Mouse (Mus musculus) olfactory bulb, adult 2 months (tissue): ENCODE measurements around the gene Armcx3. TPM values are rescaled to one million over a fixed set of nuclear protein-coding genes. Genes with fewer than 3 reads are reported as not detected.
A peak's percentile ranks its signal among the peaks of the same experiment; 100 is the strongest.

Experiments used
- H3K27ac ChIP-seq: fragments of 200-500 bp; 2 replicates; pipeline ENCODE4 v1.5.1; 2012; ENCODE audit warnings: low read depth, low read length; ENCODE audit not compliant: insufficient read depth
- H3K4me1 ChIP-seq: fragments of 200-500 bp; 2 replicates; pipeline ENCODE4 v1.6.1; 2012; ENCODE audit warnings: low read length; ENCODE audit not compliant: control insufficient read depth, insufficient read depth
- H3K4me3 ChIP-seq: fragments of 200-500 bp; 2 replicates; pipeline ENCODE4 v1.5.1; 2012; ENCODE audit warnings: mild to moderate bottlenecking, low read depth, low read length, moderate library complexity; ENCODE audit not compliant: insufficient read depth
- CTCF ChIP-seq: fragments of 200-500 bp; IDR thresholded peaks from 2 replicates; pipeline ENCODE4 v1.5.1; 2012; ENCODE audit warnings: low read depth, mild to moderate bottlenecking, low read length, moderate library complexity; ENCODE audit not compliant: insufficient read depth
- POLR2A ChIP-seq: fragments of 200-500 bp; IDR thresholded peaks from 2 replicates; pipeline ENCODE4 v1.6.1; 2012; ENCODE audit warnings: mild to moderate bottlenecking, low read depth, low read length, moderate library complexity; ENCODE audit not compliant: insufficient read depth
- WGBS: fragments of 180-500 bp; shearing (Covaris S2); methylation state at CpG from one replicate; pipeline ENCODE4 v1.1.7; 2018; 5-methylcytosine and 5-hydroxymethylcytosine counted together
- polyA plus RNA-seq: library from polyadenylated mRNA; stranded (reverse); fragments of >200 nt; gene quantifications from 2 replicates; pipeline ENCODE4 v1.2.4, GENCODE M21; 2012; ENCODE audit warnings: low replicate concordance; ENCODE audit not compliant: missing spikeins, insufficient read depth, insufficient read length

Armcx3 gene
- polyA plus RNA-seq, 1 experiment, result not detected

DNA sequence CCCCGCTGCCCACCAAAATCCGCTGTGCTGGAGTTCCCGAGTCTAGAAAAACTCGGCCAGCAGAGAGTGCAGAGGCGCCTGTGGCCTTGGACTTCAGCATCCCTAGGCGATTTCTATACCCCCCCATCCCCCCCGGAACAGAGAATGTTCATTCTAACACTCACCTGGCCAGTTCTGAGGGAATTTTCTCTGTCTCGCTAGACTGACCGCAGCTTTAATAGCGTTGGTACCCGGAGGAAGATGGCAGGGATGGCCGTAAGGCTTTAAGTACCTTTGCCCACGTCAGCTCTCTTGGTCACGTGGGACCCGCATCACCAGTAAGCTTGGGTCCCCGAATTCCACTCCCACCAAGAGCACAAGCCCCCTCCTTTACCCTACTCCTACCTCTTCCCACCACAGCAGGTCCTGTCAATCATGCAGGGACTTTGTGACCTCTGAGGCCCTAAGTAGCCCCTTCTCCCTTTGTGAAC is 52.4 kb downstream of the Armcx3 start, which contains the start of gene Armcx2:
TSS of gene Armcx2 (minus strand) at position 467 of the 470 bp plus-strand sequence.
- TF ChIP-seq CTCF, result no peak
- peak; percentile 39; the same call in 1 of the 2 replicates for TF ChIP-seq POLR2A
- Histone ChIP-seq H3K27ac (peak within 1 kb of the TSS; percentile 66), H3K4me3 (peak within 1 kb of the TSS; percentile 76), H3K4me1 (no peaks in the 10 kb centered on the region)
- WGBS, result 15% methylated on average over 16 of the region's 16 CpGs

Other genes starting within 250 kb of the Armcx3 start
- not detected in 2 replicates for gene Timm8a1, start 214.7 kb upstream of the Armcx3 start, polyA plus RNA-seq
- not detected in 2 replicates for gene Btk, start 173.0 kb upstream of the Armcx3 start, polyA plus RNA-seq
- gene Rpl36a, start 170.9 kb upstream of the Armcx3 start, polyA plus RNA-seq, result not detected in 2 replicates
- not detected in 2 replicates for gene Gla, start 155.5 kb upstream of the Armcx3 start, polyA plus RNA-seq
- not detected in 2 replicates for gene Hnrnph2, start 155.4 kb upstream of the Armcx3 start, polyA plus RNA-seq
- not detected in 2 replicates for gene Armcx4, start 70.1 kb upstream of the Armcx3 start, polyA plus RNA-seq
- gene Armcx1, start 38.6 kb upstream of the Armcx3 start, polyA plus RNA-seq, result not detected in 2 replicates
- gene Armcx6, start 5.2 kb upstream of the Armcx3 start, polyA plus RNA-seq, result not detected in 2 replicates
- gene Armcx2, start 52.6 kb downstream of the Armcx3 start, polyA plus RNA-seq, result not detected in 2 replicates
- not detected in 2 replicates for gene Nxf2, start 208.2 kb downstream of the Armcx3 start, polyA plus RNA-seq